Mouse (Mus musculus) T-helper 2 cell (primary cell): ENCODE results near the gene Sspo.

Experiments used
- in situ Hi-C: fragments of 300-600 bp; cut with MboI, MseI; formaldehyde crosslinking; loops from one replicate; pipeline ENCODE4 v1.15.1; 2025; ENCODE audit warnings: high pct_unique_total_duplicates

Sspo gene

GRCm38 (mm10) chr6:48538841-48539737 lies 91.1 kb downstream of the Sspo start:
- in situ Hi-C loops, result loop anchor here (10.0 kb wide), 1 partner anchor 236 kb away; the partner anchor contains the start of gene Gimap3

- in situ Hi-C loops, result loop anchor here (5.0 to 10.0 kb wide), 3 partner anchors 97 to 365 kb away; partner anchors contain the start of gene Gimap3
These were observed 91.8 kb downstream of the Sspo start for GRCm38 (mm10) chr6:48539860-48540259.

- in situ Hi-C loops, result loop anchor here (5.0 to 10.0 kb wide), 2 partner anchors 97 to 366 kb away; no protein-coding TSS in a partner anchor
These were observed 92.7 kb downstream of the Sspo start for GRCm38 (mm10) chr6:48540721-48541120.

GRCm38 (mm10) chr6:48541560-48542450 lies 93.8 kb downstream of the Sspo start:
- in situ Hi-C loops, result loop anchor here (5.0 to 10.0 kb wide), 2 partner anchors 95 to 367 kb away; no protein-coding TSS in a partner anchor

- in situ Hi-C loops, result loop anchor here (5.0 to 10.0 kb wide), 2 partner anchors 95 to 368 kb away; no protein-coding TSS in a partner anchor
These were observed 94.6 kb downstream of the Sspo start for GRCm38 (mm10) chr6:48542631-48543030.

- in situ Hi-C loops, result loop anchor here (10.0 kb wide), 1 partner anchor 370 kb away; no protein-coding TSS in a partner anchor
These were observed 97.2 kb downstream of the Sspo start for GRCm38 (mm10) chr6:48545251-48545650.

GRCm38 (mm10) chr6:48546271-48546670 lies 98.2 kb downstream of the Sspo start:
- in situ Hi-C loops, result loop anchor here (10.0 kb wide), 1 partner anchor 371 kb away; no protein-coding TSS in a partner anchor

- in situ Hi-C loops, result loop anchor here (10.0 kb wide), 1 partner anchor 372 kb away; no protein-coding TSS in a partner anchor
These were observed 98.8 kb downstream of the Sspo start for GRCm38 (mm10) chr6:48546858-48547257.

- in situ Hi-C loops, result loop anchor here (10.0 kb wide), 1 partner anchor 374 kb away; no protein-coding TSS in a partner anchor
These were observed 100.3 kb downstream of the Sspo start for GRCm38 (mm10) chr6:48548314-48548713.
